Mouse (Mus musculus) heart, adult 2 months (tissue): ENCODE measurements around the gene Mosmo.

Experiments
- CTCF ChIP-seq: fragments of 200-600 bp; IDR thresholded peaks from 2 replicates; pipeline ENCODE4 v1.8.1; 2022; ENCODE audit warnings: antibody characterized with exemption, mild to moderate bottlenecking, moderate library complexity
- POLR2A ChIP-seq: fragments of 200-500 bp; IDR thresholded peaks from 2 replicates; pipeline ENCODE4 v1.6.1; 2011; ENCODE audit warnings: mild to moderate bottlenecking, low read depth, low read length, control low read depth; ENCODE audit not compliant: insufficient read depth

- TF ChIP-seq POLR2A (no peak), CTCF (no peak)
Observed at GRCm38 (mm10) chr7:120712071-120712470, 34.7 kb downstream of the Mosmo start.
